Mouse (Mus musculus) cerebellum, adult (tissue): ENCODE data around the gene Il23r.

Experiments
- ATAC-seq: cut with Nextera tagmentation; 2 replicates; pipeline ENCODE4 v1.9.2; 2017; ENCODE audit warnings: mild to moderate bottlenecking, moderate library complexity, mixed read lengths; ENCODE audit not compliant: insufficient number of reproducible peaks, low FRiP score, low TSS enrichment

The Il23r gene

GRCm38 (mm10) chr6:67434755-67435452 is 56.8 kb downstream of the Il23r start:
- ATAC-seq, result no peak

- no peak for ATAC-seq
Measured at GRCm38 (mm10) chr6:67431808-67432207, 59.8 kb downstream of the Il23r start.

GRCm38 (mm10) chr6:67421761-67422160 is 69.9 kb downstream of the Il23r start:
- no peak for ATAC-seq

- no peak for ATAC-seq
Measured at GRCm38 (mm10) chr6:67416557-67416956, 75.1 kb downstream of the Il23r start.

- ATAC-seq, result no peak
Measured at GRCm38 (mm10) chr6:67415276-67415675, 76.4 kb downstream of the Il23r start.

GRCm38 (mm10) chr6:67413378-67413777 is 78.3 kb downstream of the Il23r start:
- ATAC-seq, result no peak

- ATAC-seq, result no peak
Measured at GRCm38 (mm10) chr6:67405281-67405682, 86.4 kb downstream of the Il23r start.

GRCm38 (mm10) chr6:67399551-67399950 is 92.1 kb downstream of the Il23r start:
- no peak for ATAC-seq

- ATAC-seq, result no peak
Measured at GRCm38 (mm10) chr6:67375982-67376391, 115.7 kb downstream of the Il23r start, which contains the start of gene Il12rb2. Gene Il12rb2, minus strand, starts transcription at chr6:67376188.
